ENCODE assay signal across 25 mouse cellular contexts in genomic region chr14:99564024-99564423, GRCm38 (mm10).
A peak's percentile ranks its signal among the peaks of the same experiment; 100 is the strongest.
DNase-seq lines count a peak whose midpoint lies in the region; ATAC-seq and TF ChIP-seq lines count a peak whose summit lies in the region.
"Had no signal": no experiment of that assay in that cellular context is flagged by ENCODE, and none has a peak within 500 bp of the region (broad histone marks: within the 10 kb centered on the region; RNA-seq: fewer than 3 reads in every experiment).

No protein-coding gene starts in this region.

- H3K27ac ChIP-seq in kidney, adult 2 months (ENCODE audit: insufficient read depth, low read depth, low read length), result no peak overlapping the region
- no peak overlapping the region for H3K27ac ChIP-seq in kidney, embryonic 15.5 days
- H3K27ac ChIP-seq: embryonic facial prominence, embryonic 12.5 days; forebrain, embryonic 13.5 days; hindbrain, embryonic 10.5 days; kidney, postnatal 0 days; limb, embryonic 15.5 days; midbrain, embryonic 10.5 days; neural tube, embryonic 15.5 days; stomach, postnatal 0 days had no signal

- DNase-seq in kidney, adult 2 months, result peak; percentile 72
- peak; percentile 7 for DNase-seq in kidney, postnatal 14 days
- DNase-seq in kidney, postnatal 36 days, result peak; percentile 47 to 60
- peak; percentile 71 for DNase-seq in lung, postnatal 36 days
- DNase-seq in neural tube, embryonic 10.5 days (ENCODE audit: extremely low spot score, low spot score), result no peak
- DNase-seq: adrenal gland, adult 2 months; cerebellum, adult 11 months; cerebellum, postnatal 25 days; left cerebral cortex, postnatal 4 days; thymus, adult 2 months; thymus, postnatal 4 days had no signal

- H3K9ac ChIP-seq in kidney, embryonic 15.5 days, result no peak overlapping the region
- H3K9ac ChIP-seq: embryonic facial prominence, embryonic 12.5 days; forebrain, embryonic 13.5 days; limb, embryonic 15.5 days; neural tube, embryonic 15.5 days had no signal

- TF ChIP-seq CTCF in kidney, adult 2 months (conservative IDR thresholded peaks at IDR 0.05; ENCODE audit: insufficient read depth, insufficient read length, low read depth, low read length), result no peak

- no peaks in the 10 kb centered on the region for H3K4me1 ChIP-seq in kidney, adult 2 months (ENCODE audit: control insufficient read depth, insufficient read depth, low read length)
- H3K4me1 ChIP-seq in kidney, embryonic 15.5 days, result no peaks in the 10 kb centered on the region
- H3K4me1 ChIP-seq: embryonic facial prominence, embryonic 12.5 days; forebrain, embryonic 13.5 days; hindbrain, embryonic 10.5 days; limb, embryonic 15.5 days; midbrain, embryonic 10.5 days; neural tube, embryonic 15.5 days had no signal

- 53% methylated on average over 9 of the region's 9 CpGs for WGBS in kidney, adult 2 months
- 59% methylated on average over 9 of the region's 9 CpGs for WGBS in kidney, embryonic 15.5 days

- no peak overlapping the region for H3K4me2 ChIP-seq in kidney, embryonic 15.5 days
- H3K4me2 ChIP-seq: embryonic facial prominence, embryonic 12.5 days; forebrain, embryonic 13.5 days; heart, embryonic 11.5 days; limb, embryonic 15.5 days; neural tube, embryonic 15.5 days had no signal

- H3K27me3 ChIP-seq in kidney, adult 2 months (replicated peaks; ENCODE audit: control insufficient read depth, insufficient read depth, low read length), result no peaks in the 10 kb centered on the region
- H3K27me3 ChIP-seq in kidney, embryonic 15.5 days, result no peaks in the 10 kb centered on the region
- H3K27me3 ChIP-seq: embryonic facial prominence, embryonic 12.5 days; forebrain, embryonic 13.5 days; limb, embryonic 15.5 days; neural tube, embryonic 15.5 days had no signal

- no peak for TF ChIP-seq POLR2A in kidney, adult 2 months (IDR thresholded peaks at IDR 0.05; ENCODE audit: low read depth, low read length)

- H3K4me3 ChIP-seq in kidney, adult 2 months (ENCODE audit: insufficient read depth, low read depth, low read length), result no peak overlapping the region
- no peak overlapping the region for H3K4me3 ChIP-seq in kidney, embryonic 15.5 days (replicated peaks)
- H3K4me3 ChIP-seq: embryonic facial prominence, embryonic 12.5 days; forebrain, embryonic 13.5 days; hindbrain, embryonic 10.5 days; limb, embryonic 15.5 days; midbrain, embryonic 10.5 days; myocyte; neural tube, embryonic 15.5 days had no signal

- no peaks in the 10 kb centered on the region for H3K36me3 ChIP-seq in kidney, adult 2 months (ENCODE audit: control insufficient read depth, insufficient read depth, low read length)
- H3K36me3 ChIP-seq in kidney, embryonic 15.5 days, result no peaks in the 10 kb centered on the region
- H3K36me3 ChIP-seq: embryonic facial prominence, embryonic 12.5 days; hindbrain, embryonic 10.5 days; limb, embryonic 15.5 days; midbrain, embryonic 10.5 days; neural tube, embryonic 15.5 days had no signal

- no peaks in the 10 kb centered on the region for H3K9me3 ChIP-seq in kidney, embryonic 15.5 days (replicated peaks)
- H3K9me3 ChIP-seq: embryonic facial prominence, embryonic 12.5 days; forebrain, embryonic 13.5 days; hindbrain, embryonic 10.5 days; limb, embryonic 15.5 days; midbrain, embryonic 10.5 days; neural tube, embryonic 15.5 days had no signal

- ATAC-seq in kidney, embryonic 15.5 days (replicated peaks; ENCODE audit: low FRiP score), result no peak
- no peak for ATAC-seq in erythroid progenitor cell, adult 5-6 weeks (replicated peaks; ENCODE audit: low FRiP score, poor library complexity, severe bottlenecking)
- ATAC-seq: forebrain, embryonic 13.5 days; hindbrain, embryonic 16.5 days; midbrain, embryonic 16.5 days had no signal
